Comparison of ENCODE assay signal across 17 mouse cellular contexts in the genomic region with DNA sequence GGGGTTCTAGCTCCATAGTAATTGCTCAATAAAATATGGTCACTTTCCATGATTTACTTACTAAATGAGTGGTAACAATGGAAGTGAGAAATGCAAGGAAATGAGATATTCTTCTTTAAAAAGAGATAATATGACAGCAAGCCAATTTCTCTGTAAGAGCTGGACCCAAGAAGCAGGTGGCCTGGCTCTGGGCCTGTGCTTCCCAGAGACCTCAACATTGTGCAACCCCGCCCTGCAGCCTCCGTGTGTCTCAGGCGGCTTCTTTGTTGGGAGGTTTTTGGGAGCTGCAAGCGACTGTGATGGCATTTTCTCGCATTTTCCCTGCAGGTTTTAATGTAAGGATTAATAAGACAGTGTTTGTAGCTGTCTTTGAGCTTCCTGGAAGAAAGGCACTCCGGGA. TPM values are rescaled to one million over a fixed set of nuclear protein-coding genes. Genes with fewer than 3 reads are reported as not detected.
DNase-seq lines count a peak whose midpoint lies in the region; ATAC-seq and TF ChIP-seq lines count a peak whose summit lies in the region.
"Had no signal": no experiment of that assay in that cellular context is flagged by ENCODE, and none has a peak within 500 bp of the region (broad histone marks: within the 10 kb centered on the region; RNA-seq: fewer than 3 reads in every experiment).

No protein-coding gene starts in this region.

- peak overlapping the region; percentile 25; the same call in 1 of the 2 replicates for H3K27ac ChIP-seq in layer of hippocampus, adult 2 months
- H3K27ac ChIP-seq: embryonic facial prominence, embryonic 12.5 days; heart, adult 2 months; heart, embryonic 15.5 days; hindbrain, postnatal 0 days had no signal

- no peak for TF ChIP-seq CTCF in layer of hippocampus, adult 2 months (conservative IDR thresholded peaks at IDR 0.05)

- peak; percentile 36 to 55 for DNase-seq in cerebellum, postnatal 36 days
- DNase-seq in cerebellum, adult 11 months = no peak
- no peak for DNase-seq in layer of hippocampus, adult 2 months (ENCODE audit: low spot score in 2 of 2)
- no peak for DNase-seq in layer of hippocampus, postnatal 10 days (ENCODE audit: low spot score in 2 of 2)
- no peak for DNase-seq in spleen, postnatal 14 days (ENCODE audit: low spot score in 2 of 2)
- DNase-seq: adrenal gland, adult 2 months; adrenal gland, postnatal 25 days; cerebellum, adult 8-10 months; forebrain, postnatal 0 days; gastrocnemius, postnatal 10 days; heart, adult 2 months; heart, postnatal 14 days had no signal

- H3K4me3 ChIP-seq in layer of hippocampus, adult 2 months = no peak overlapping the region
- H3K4me3 ChIP-seq: embryonic facial prominence, embryonic 12.5 days; heart, adult 2 months; heart, embryonic 15.5 days; hindbrain, embryonic 13.5 days had no signal

- ATAC-seq in granulocyte monocyte progenitor cell, adult 5-6 weeks (replicated peaks; ENCODE audit: poor library complexity, severe bottlenecking) = peak; percentile 76
- ATAC-seq: hindbrain, postnatal 0 days had no signal

RNA-seq across cellular contexts. Expression of a gene that starts 29.0 kb away (rescaled TPM):
- total RNA-seq in layer of hippocampus, adult 2 months (2021) = 10 to 100 TPM; 60.3 to 63.7 TPM
- 100 to 1,000 TPM in 1 of 2 experiments, 10 to 100 TPM in 1; 93.9 to 103 TPM for total RNA-seq in layer of hippocampus, postnatal 10 days (2021)
- total RNA-seq in granulocyte monocyte progenitor cell, adult 5-6 weeks (2014; fragmentation: Nextera tagmentation) = 2.1 and 2.5 TPM in 2 replicates
- total RNA-seq in granulocyte monocyte progenitor cell, adult 5-6 weeks (2017) = 2.4 and 3.1 TPM in 2 replicates

Comparison
In these comparisons a context has a peak if more than half of its experiments do, and no peak if none do; other contexts are left out.
1. DNase-seq: peak in cerebellum, postnatal 36 days (2 of 2); none in cerebellum, adult 11 months (single experiment), layer of hippocampus, adult 2 months (0 of 2), layer of hippocampus, postnatal 10 days (0 of 2) and spleen, postnatal 14 days (0 of 2).
2. RNA of a gene that starts 29.0 kb away (total RNA-seq): 93.9 to 103 TPM in layer of hippocampus, postnatal 10 days and 60.3 to 63.7 TPM in layer of hippocampus, adult 2 months; 2.1 to 3.1 TPM in granulocyte monocyte progenitor cell, adult 5-6 weeks; every median in the first group is over 10 times any median in the second.